Mouse (Mus musculus) adrenal gland, postnatal 4 days (tissue): ENCODE measurements around the gene Wdr24. TPM values are rescaled to one million over a fixed set of nuclear protein-coding genes. Genes with fewer than 3 reads are reported as not detected.
"Not testable (repeated sequence)": the region's sequence is repeated elsewhere in the genome, so short reads cannot be mapped to it uniquely, and the experiment has no call there.

Source experiments
- DNase-seq, 2 experiments: peaks; one replicate each; pipeline ENCODE4 v3.0.0; 2021 to 2022; ENCODE audit warnings: low spot score in 2 of 2, mixed read lengths in 2 of 2
- total RNA-seq, 2 experiments: library from RNA; stranded (reverse); gene quantifications; 2 replicates each; pipeline ENCODE4 v1.2.3; 2021

The Wdr24 gene
- total RNA-seq, 2 experiments from 2014 or later, result 27.8 to 31.0 TPM

GRCm38 (mm10) chr17:25844396-25844901 is 21.0 kb downstream of the Wdr24 start, which contains the start of gene Rhot2:
Gene Rhot2, minus strand, starts transcription at chr17:25844851.
- peak; percentile 74 to 89 for DNase-seq

- no peak for DNase-seq
Observed at GRCm38 (mm10) chr17:25860229-25860628, 36.8 kb downstream of the Wdr24 start.

GRCm38 (mm10) chr17:25860832-25861703 is 37.6 kb downstream of the Wdr24 start, which contains the start of gene Wdr90:
Gene Wdr90, minus strand, starts transcription at chr17:25861501.
- peak; percentile 77 to 83 for DNase-seq

- no peak for DNase-seq
Observed at GRCm38 (mm10) chr17:25861704-25862612, 38.5 kb downstream of the Wdr24 start.

GRCm38 (mm10) chr17:25863681-25864080 is 40.3 kb downstream of the Wdr24 start:
- no peak for DNase-seq

- DNase-seq, result no peak
Observed at GRCm38 (mm10) chr17:25864311-25864710, 40.9 kb downstream of the Wdr24 start.

- DNase-seq, result no peak
Observed at GRCm38 (mm10) chr17:25865288-25865687, 41.9 kb downstream of the Wdr24 start.

- DNase-seq, result no peak
Observed at GRCm38 (mm10) chr17:25866172-25866571, 42.7 kb downstream of the Wdr24 start.

- DNase-seq, result no peak
Observed at GRCm38 (mm10) chr17:25867509-25867835, 44.0 kb downstream of the Wdr24 start.

GRCm38 (mm10) chr17:25867836-25868600 is 44.6 kb downstream of the Wdr24 start:
- DNase-seq, result peak; percentile 42 to 65

GRCm38 (mm10) chr17:25868601-25869191 is 45.3 kb downstream of the Wdr24 start, which contains the start of gene Mcrip2:
Gene Mcrip2, minus strand, starts transcription at chr17:25868764.
- peak; percentile 54 to 75 for DNase-seq

GRCm38 (mm10) chr17:25869498-25869897 is 46.1 kb downstream of the Wdr24 start:
- DNase-seq, result no peak

GRCm38 (mm10) chr17:25869954-25870353 is 46.5 kb downstream of the Wdr24 start:
- DNase-seq, result no peak

GRCm38 (mm10) chr17:25871566-25871965 is 48.1 kb downstream of the Wdr24 start:
- DNase-seq, result not testable (repeated sequence)

GRCm38 (mm10) chr17:25872676-25873075 is 49.2 kb downstream of the Wdr24 start:
- no peak for DNase-seq

- DNase-seq, result no peak
Observed at GRCm38 (mm10) chr17:25873405-25874147, 50.1 kb downstream of the Wdr24 start.

- DNase-seq, result no peak
Observed at GRCm38 (mm10) chr17:25874148-25874720, 50.8 kb downstream of the Wdr24 start.

- DNase-seq, result peak; percentile 70 to 84
Observed at GRCm38 (mm10) chr17:25874721-25875170, 51.3 kb downstream of the Wdr24 start, which contains the start of gene Mettl26. Gene Mettl26, plus strand, starts transcription at chr17:25875074.
